Mouse (Mus musculus) erythroblast, adult 5-6 weeks (primary cell): ENCODE measurements around the gene Ms4a6c. TPM values are rescaled to one million over a fixed set of nuclear protein-coding genes. Genes with fewer than 3 reads are reported as not detected.
"Not testable (repeated sequence)": the region's sequence is repeated elsewhere in the genome, so short reads cannot be mapped to it uniquely, and the experiment has no call there.

Experiments
- ATAC-seq: replicated peaks from 2 replicates; pipeline ENCODE4 v1.8.0; 2016; ENCODE audit warnings: moderate number of reproducible peaks, mild to moderate bottlenecking, moderate TSS enrichment, inconsistent platforms; ENCODE audit not compliant: poor library complexity, low FRiP score, severe bottlenecking
- total RNA-seq, 2 experiments: library from RNA; stranded (forward) in 1 of 2; stranded (reverse) in 1 of 2; fragments of 150-400 nt in 1 of 2; fragments of 200-764, 138-1000 nt in 1 of 2; gene quantifications; 2 replicates each; pipeline versions ENCODE4 v1.2.3 to v1.2.4; 2015 to 2017; ENCODE audit warnings: low replicate concordance in 2 of 2

Gene Ms4a6c
- total RNA-seq, 2 experiments from 2014 or later: 22.8 to 39.6 TPM

DNA sequence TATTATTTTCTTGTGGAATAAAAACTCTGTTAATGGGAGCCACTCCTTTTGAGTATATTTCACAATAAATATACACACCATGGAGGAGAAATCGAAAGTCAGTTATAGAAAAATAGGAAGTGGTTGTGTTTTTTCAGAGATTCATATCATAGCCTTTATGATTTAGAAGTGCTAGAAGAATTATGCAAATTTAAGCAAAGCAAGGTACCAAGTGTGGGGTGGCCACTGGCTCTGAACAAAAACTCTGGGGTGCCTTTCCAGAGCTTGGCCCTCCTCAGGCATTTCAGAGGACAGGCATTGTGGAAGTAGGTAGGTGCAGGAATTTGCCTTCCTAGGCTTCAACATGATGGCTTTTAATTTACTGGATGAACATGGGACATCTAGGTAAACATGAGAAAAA is 28.1 kb downstream of the Ms4a6c start:
- not testable (repeated sequence) for ATAC-seq

- ATAC-seq: no peak
Observed at GRCm38 (mm10) chr19:11500796-11501195, 31.6 kb downstream of the Ms4a6c start.

GRCm38 (mm10) chr19:11501326-11501725 is 32.2 kb downstream of the Ms4a6c start:
- ATAC-seq: no peak

DNA sequence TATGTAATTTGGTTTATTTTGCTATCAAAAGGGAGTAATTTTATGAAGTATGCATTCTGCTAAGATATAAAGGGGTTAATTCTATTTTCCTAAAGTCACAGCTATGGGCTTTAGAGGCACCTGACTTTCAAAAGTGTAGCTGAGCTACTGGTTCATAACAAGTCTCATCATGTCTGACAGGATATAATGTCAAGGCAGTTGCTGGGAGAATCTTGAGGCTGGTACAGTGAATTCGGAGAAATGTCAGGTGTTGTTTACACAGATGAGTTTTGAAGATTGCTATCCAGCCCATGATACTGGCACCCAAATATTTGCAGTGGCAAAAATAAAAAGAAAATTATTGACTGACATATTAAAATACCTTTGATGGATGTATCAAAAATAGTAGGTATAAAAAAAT is 35.7 kb downstream of the Ms4a6c start:
- ATAC-seq: no peak

- ATAC-seq: no peak
Observed at GRCm38 (mm10) chr19:11513458-11513857, 44.3 kb downstream of the Ms4a6c start.

GRCm38 (mm10) chr19:11516246-11516645 is 47.1 kb downstream of the Ms4a6c start, which contains the start of gene Ms4a6b:
Ms4a6b (plus strand) TSS chr19:11516512.
- ATAC-seq: no peak

DNA sequence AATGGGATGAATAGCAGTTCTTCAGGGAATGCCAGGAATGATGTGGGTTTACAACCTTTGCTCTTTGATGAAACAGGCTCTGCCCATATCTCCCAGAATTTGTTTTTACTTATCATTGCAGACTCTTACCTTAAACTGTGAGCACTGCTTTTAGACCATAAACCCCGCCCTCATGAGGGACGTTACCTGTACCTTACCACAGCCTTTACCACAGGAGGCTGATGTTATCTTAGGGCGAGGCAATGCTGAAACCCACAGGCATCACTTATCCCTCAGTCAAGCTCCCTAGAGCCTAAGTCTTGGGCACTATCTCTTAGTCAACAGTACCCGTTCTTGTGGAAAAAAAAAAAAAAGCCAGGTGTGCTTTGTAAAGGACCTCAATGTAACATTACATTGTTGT is 47.7 kb downstream of the Ms4a6c start:
- ATAC-seq: no peak

DNA sequence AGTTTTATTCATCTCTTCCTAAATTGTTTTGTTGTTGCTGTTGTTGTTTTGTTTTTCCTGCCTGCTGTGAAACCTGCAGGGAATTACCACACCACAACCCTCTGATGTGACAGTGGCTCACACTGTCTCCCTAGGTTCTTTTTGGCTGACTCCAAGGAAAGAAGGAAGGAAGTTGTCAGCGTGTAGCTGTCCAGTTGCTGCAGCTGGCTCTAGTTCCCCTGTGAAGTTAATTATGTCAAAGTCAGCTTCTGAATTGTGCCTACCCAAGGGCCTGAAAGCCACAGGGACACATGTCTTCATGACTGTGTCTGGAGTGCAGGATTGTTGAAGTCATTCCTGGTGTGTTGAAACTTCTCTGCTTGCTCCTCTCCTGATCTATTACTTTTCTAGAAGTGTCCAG is 48.2 kb downstream of the Ms4a6c start:
- not testable (repeated sequence) for ATAC-seq

DNA sequence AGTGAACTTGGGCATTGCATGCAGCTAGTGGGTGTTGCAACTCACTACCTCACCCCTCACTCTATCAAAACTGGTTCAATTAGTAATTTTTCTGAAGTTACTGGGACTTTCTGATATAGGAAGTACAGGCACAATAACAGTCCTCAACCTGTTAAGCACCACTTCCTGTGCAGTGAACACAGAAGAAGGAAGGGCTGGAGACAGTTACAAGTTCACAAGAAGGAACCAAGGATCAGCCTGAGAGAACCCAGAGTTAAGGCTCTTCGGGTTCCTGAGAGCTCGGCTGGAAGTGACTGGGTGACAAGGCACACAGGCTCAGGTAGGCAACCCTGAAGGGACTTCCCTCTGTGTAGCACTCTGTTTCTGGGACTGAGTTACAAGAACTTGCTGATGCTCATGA is 49.2 kb downstream of the Ms4a6c start:
- ATAC-seq: not testable (repeated sequence)

DNA sequence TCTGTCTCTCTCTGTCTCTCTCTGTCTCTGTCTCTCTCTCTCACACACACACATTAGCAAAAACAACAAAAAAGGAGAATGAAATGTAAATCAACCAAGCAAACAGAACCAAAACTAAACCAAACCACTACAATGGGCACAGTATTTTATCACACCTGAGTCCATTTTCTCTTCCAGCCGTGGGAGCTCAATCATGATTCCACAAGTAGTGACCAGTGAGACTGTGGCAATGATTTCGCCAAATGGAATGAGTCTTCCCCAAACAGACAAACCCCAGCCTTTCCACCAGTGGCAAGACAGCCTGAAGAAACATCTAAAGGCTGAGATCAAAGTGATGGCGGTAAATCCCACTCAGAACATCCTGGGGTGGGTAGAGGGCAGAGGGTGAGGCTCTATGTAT is 51.0 kb downstream of the Ms4a6c start:
- ATAC-seq: no peak

Other genes with a start within 250 kb of the Ms4a6c start
- not detected in 2 replicates for gene Ms4a12, start 236.9 kb upstream of the Ms4a6c start, total RNA-seq (2015; ENCODE audit: low replicate concordance)
- gene Ms4a12, start 236.9 kb upstream of the Ms4a6c start, total RNA-seq (2017; ENCODE audit: low replicate concordance): not detected in 2 replicates
- not detected in 2 replicates for gene Ms4a1, start 203.1 kb upstream of the Ms4a6c start, total RNA-seq (2015; ENCODE audit: low replicate concordance)
- gene Ms4a1, start 203.1 kb upstream of the Ms4a6c start, total RNA-seq (2017; ENCODE audit: low replicate concordance): 0.60 TPM in 1 of 2 replicates, not detected in the other
- gene Ms4a5, start 185.5 kb upstream of the Ms4a6c start, total RNA-seq (2015; ENCODE audit: low replicate concordance): not detected in 2 replicates
- not detected in 2 replicates for gene Ms4a5, start 185.5 kb upstream of the Ms4a6c start, total RNA-seq (2017; ENCODE audit: low replicate concordance)
- not detected in 2 replicates for gene Ms4a14, start 154.9 kb upstream of the Ms4a6c start, total RNA-seq (2015; ENCODE audit: low replicate concordance)
- gene Ms4a14, start 154.9 kb upstream of the Ms4a6c start, total RNA-seq (2017; ENCODE audit: low replicate concordance): 0.26 TPM in 1 of 2 replicates, not detected in the other
- gene Ms4a7, start 133.2 kb upstream of the Ms4a6c start, total RNA-seq (2015; ENCODE audit: low replicate concordance): 3.3 TPM in 1 of 2 replicates, not detected in the other
- gene Ms4a7, start 133.2 kb upstream of the Ms4a6c start, total RNA-seq (2017; ENCODE audit: low replicate concordance): 8.4 and 23.1 TPM in 2 replicates
- gene Ms4a4a, start 93.8 kb upstream of the Ms4a6c start, total RNA-seq (2015; ENCODE audit: low replicate concordance): 7.9 TPM in 1 of 2 replicates, not detected in the other
- gene Ms4a4a, start 93.8 kb upstream of the Ms4a6c start, total RNA-seq (2017; ENCODE audit: low replicate concordance): not detected in 2 replicates
- 13.0 and 20.8 TPM in 2 replicates for gene Ms4a4c, start 64.6 kb upstream of the Ms4a6c start, total RNA-seq (2015; ENCODE audit: low replicate concordance)
- gene Ms4a4c, start 64.6 kb upstream of the Ms4a6c start, total RNA-seq (2017; ENCODE audit: low replicate concordance): 17.3 and 17.6 TPM in 2 replicates
- 6.5 and 8.4 TPM in 2 replicates for gene Ms4a4b, start 25.8 kb upstream of the Ms4a6c start, total RNA-seq (2015; ENCODE audit: low replicate concordance)
- gene Ms4a4b, start 25.8 kb upstream of the Ms4a6c start, total RNA-seq (2017; ENCODE audit: low replicate concordance): 1.4 and 7.5 TPM in 2 replicates
- gene Gm8369, start 16.6 kb downstream of the Ms4a6c start, total RNA-seq (2015; ENCODE audit: low replicate concordance): 1.3 and 14.4 TPM in 2 replicates
- not detected in 2 replicates for gene Gm8369, start 16.6 kb downstream of the Ms4a6c start, total RNA-seq (2017; ENCODE audit: low replicate concordance)
- 16.3 and 30.7 TPM in 2 replicates for gene Ms4a6b, start 47.1 kb downstream of the Ms4a6c start, total RNA-seq (2015; ENCODE audit: low replicate concordance)
- 6.0 and 12.7 TPM in 2 replicates for gene Ms4a6b, start 47.1 kb downstream of the Ms4a6c start, total RNA-seq (2017; ENCODE audit: low replicate concordance)
- not detected in 2 replicates for gene Ms4a4d, start 67.4 kb downstream of the Ms4a6c start, total RNA-seq (2015; ENCODE audit: low replicate concordance)
- gene Ms4a4d, start 67.4 kb downstream of the Ms4a6c start, total RNA-seq (2017; ENCODE audit: low replicate concordance): not detected in 2 replicates
- gene Ms4a6d, start 135.5 kb downstream of the Ms4a6c start, total RNA-seq (2015; ENCODE audit: low replicate concordance): 2.5 and 8.4 TPM in 2 replicates
- gene Ms4a6d, start 135.5 kb downstream of the Ms4a6c start, total RNA-seq (2017; ENCODE audit: low replicate concordance): 0.60 and 2.4 TPM in 2 replicates
- gene Ms4a2, start 154.4 kb downstream of the Ms4a6c start, total RNA-seq (2015; ENCODE audit: low replicate concordance): 19.4 and 26.9 TPM in 2 replicates
- gene Ms4a2, start 154.4 kb downstream of the Ms4a6c start, total RNA-seq (2017; ENCODE audit: low replicate concordance): 17.3 and 30.1 TPM in 2 replicates
- gene Ms4a3, start 171.5 kb downstream of the Ms4a6c start, total RNA-seq (2015; ENCODE audit: low replicate concordance): 204 and 267 TPM in 2 replicates
- 91.2 and 97.0 TPM in 2 replicates for gene Ms4a3, start 171.5 kb downstream of the Ms4a6c start, total RNA-seq (2017; ENCODE audit: low replicate concordance)
- not detected in 2 replicates for gene Oosp2, start 191.2 kb downstream of the Ms4a6c start, total RNA-seq (2015; ENCODE audit: low replicate concordance)
- gene Oosp2, start 191.2 kb downstream of the Ms4a6c start, total RNA-seq (2017; ENCODE audit: low replicate concordance): not detected in 2 replicates
- gene Oosp1, start 221.8 kb downstream of the Ms4a6c start, total RNA-seq (2015; ENCODE audit: low replicate concordance): 2.7 TPM in 1 of 2 replicates, not detected in the other
- gene Oosp1, start 221.8 kb downstream of the Ms4a6c start, total RNA-seq (2017; ENCODE audit: low replicate concordance): not detected in 2 replicates
- not detected in 2 replicates for gene Oosp3, start 227.7 kb downstream of the Ms4a6c start, total RNA-seq (2015; ENCODE audit: low replicate concordance)
- gene Oosp3, start 227.7 kb downstream of the Ms4a6c start, total RNA-seq (2017; ENCODE audit: low replicate concordance): not detected in 2 replicates